ENCODE assay signal across 8 mouse cellular contexts in the genomic region with DNA sequence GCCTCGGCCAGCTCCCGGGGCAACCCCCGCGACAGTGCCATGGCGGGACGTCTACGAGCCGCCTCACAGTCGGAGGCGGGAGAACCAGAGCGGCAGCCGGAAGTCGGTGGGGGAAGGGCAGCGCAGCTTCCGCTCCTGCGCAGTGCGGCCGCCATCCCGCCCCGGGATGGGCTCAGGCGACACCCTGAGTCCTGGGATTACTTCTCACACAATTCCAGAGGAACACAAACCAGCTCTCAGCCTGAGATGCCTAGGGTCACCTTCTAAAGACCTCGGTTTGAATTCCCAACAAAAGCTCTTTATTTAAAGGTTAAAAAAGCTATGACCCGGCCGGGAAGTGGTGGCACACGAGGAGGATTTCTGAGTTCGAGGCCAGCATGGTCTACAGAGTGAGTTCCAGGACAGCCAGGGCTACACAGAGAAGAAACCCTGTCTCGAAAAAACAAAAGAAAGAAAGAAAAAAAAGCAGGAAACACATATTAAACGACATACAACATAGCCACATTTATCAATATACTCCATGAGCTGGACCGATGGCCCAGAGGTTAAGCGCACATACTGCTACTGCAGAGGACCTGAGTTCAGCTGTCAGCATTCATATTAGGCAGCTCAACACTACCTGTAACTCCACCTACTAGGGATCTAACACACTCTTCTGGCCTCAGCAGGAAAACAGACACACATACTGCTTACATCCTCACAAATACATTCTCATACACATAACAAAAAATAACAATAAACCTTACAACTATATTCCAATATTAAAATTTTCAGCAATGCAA. TPM values are rescaled to one million over a fixed set of nuclear protein-coding genes. Genes with fewer than 3 reads are reported as not detected.
DNase-seq lines count a peak whose midpoint lies in the region; ATAC-seq and TF ChIP-seq lines count a peak whose summit lies in the region.

No protein-coding gene starts in this region.

- H3K9me3 ChIP-seq in hindbrain, embryonic 15.5 days, result no peaks in the 10 kb centered on the region

- CTCF ChIA-PET in Patski (lab: Charles Lee), result no interaction called here

- peak; percentile 88 for ATAC-seq in Patski
- peak; percentile 96 for ATAC-seq in hindbrain, embryonic 15.5 days (ENCODE audit: low FRiP score, low read depth)

- peak; percentile 41 for DNase-seq in Patski (ENCODE audit: low read depth, low spot score)
- peak; percentile 95 to 97 for DNase-seq in cerebellum, postnatal 14 days
- peak; percentile 89 for DNase-seq in frontal cortex, postnatal 25 days (ENCODE audit: low spot score in 2 of 2)
- DNase-seq in left cerebral cortex, adult 11 months (ENCODE audit: low spot score), result peak; percentile 85
- peak; percentile 95 for DNase-seq in lung, postnatal 4 days
- peak; percentile 80 for DNase-seq in retina, postnatal 7 days (ENCODE audit: low read depth, low spot score)
- DNase-seq in urinary bladder, adult 2 months (ENCODE audit: low spot score), result peak; percentile 89

- no peak for TF ChIP-seq CTCF in Patski (IDR thresholded peaks at IDR 0.05)

- 10% methylated on average over 30 of the region's 30 CpGs for WGBS in hindbrain, embryonic 15.5 days

- peak overlapping the region; percentile 90 for H3K27ac ChIP-seq in hindbrain, embryonic 15.5 days (replicated peaks)

- H3K4me3 ChIP-seq in hindbrain, embryonic 15.5 days, result peak overlapping the region; percentile 87

- peaks cover 12% of the 10 kb centered on the region for H3K4me1 ChIP-seq in hindbrain, embryonic 15.5 days (replicated peaks)

- POLR2A ChIA-PET in Patski (lab: Charles Lee), result no interaction called here

- peak overlapping the region; percentile 81 for H3K4me2 ChIP-seq in hindbrain, embryonic 15.5 days

- H3K36me3 ChIP-seq in hindbrain, embryonic 15.5 days, result peaks cover 13% of the 10 kb centered on the region

- peaks cover 10% of the 10 kb centered on the region for H3K27me3 ChIP-seq in Patski
- no peaks in the 10 kb centered on the region for H3K27me3 ChIP-seq in hindbrain, embryonic 15.5 days

- peak overlapping the region; percentile 89 for H3K9ac ChIP-seq in hindbrain, embryonic 15.5 days

- in situ Hi-C loops in Patski (cut with MboI; ENCODE audit: low pct_unique_long_range_greater_than_20kb), result no loop called here

RNA-seq across cellular contexts. Expression of gene Uba2, which starts 0.7 kb away (rescaled TPM):
- 118 TPM for polyA plus RNA-seq in Patski (2021)
- 156 and 162 TPM in 2 replicates for polyA plus RNA-seq in hindbrain, embryonic 15.5 days (2015; fragmentation: Nextera tagmentation; extraction: Ambion mirVana)
- polyA plus RNA-seq in urinary bladder, adult 2 months (2012; rRNA removed), result 76.1 and 90.3 TPM in 2 replicates

RNA-seq across cellular contexts. Expression of gene Pdcd2l, which starts 27.8 kb away (rescaled TPM):
- 26.6 TPM for polyA plus RNA-seq in Patski (2021)
- 71.8 and 82.6 TPM in 2 replicates for polyA plus RNA-seq in hindbrain, embryonic 15.5 days (2015; fragmentation: Nextera tagmentation; extraction: Ambion mirVana)
- polyA plus RNA-seq in urinary bladder, adult 2 months (2012; rRNA removed), result 34.9 and 44.6 TPM in 2 replicates

RNA-seq across cellular contexts. Expression of gene Wtip, which starts 35.6 kb away (rescaled TPM):
- polyA plus RNA-seq in Patski (2021), result 51.1 TPM
- polyA plus RNA-seq in hindbrain, embryonic 15.5 days (2015; fragmentation: Nextera tagmentation; extraction: Ambion mirVana), result 4.1 and 5.9 TPM in 2 replicates
- 23.0 and 23.3 TPM in 2 replicates for polyA plus RNA-seq in urinary bladder, adult 2 months (2012; rRNA removed)

Comparison
In these comparisons a context has a peak if more than half of its experiments do, and no peak if none do; other contexts are left out.
1. Peak in every context shown above with its lines: DNase-seq, ATAC-seq, H3K4me3 ChIP-seq and H3K27ac ChIP-seq.
2. DNase-seq: peak in every context shown above with its lines; median percentile 96 in cerebellum, postnatal 14 days; 95 in lung, postnatal 4 days; 89 in frontal cortex, postnatal 25 days; 89 in urinary bladder, adult 2 months; 85 in left cerebral cortex, adult 11 months; 80 in retina, postnatal 7 days; 41 in Patski.